Mouse (Mus musculus): ENCODE data around the gene Pi16.
"Not testable (repeated sequence)": the region's sequence is repeated elsewhere in the genome, so short reads cannot be mapped to it uniquely, and the experiment has no call there.

The Pi16 gene

GRCm38 (mm10) chr17:29330671-29331410 is 13.4 kb downstream of the Pi16 start:
- DNase-seq (ENCODE audit: low read depth): no peak

- DNase-seq (ENCODE audit: low read depth): no peak
These were observed 14.8 kb downstream of the Pi16 start for GRCm38 (mm10) chr17:29332186-29332685.

GRCm38 (mm10) chr17:29336266-29336990 is 18.9 kb downstream of the Pi16 start:
- no peak for DNase-seq (ENCODE audit: low read depth)

- DNase-seq (ENCODE audit: low read depth): no peak
These were observed 20.7 kb downstream of the Pi16 start for GRCm38 (mm10) chr17:29337979-29338823.

- DNase-seq (ENCODE audit: low read depth): no peak
These were observed 21.8 kb downstream of the Pi16 start for GRCm38 (mm10) chr17:29339170-29339768.

- DNase-seq (ENCODE audit: low read depth): no peak
These were observed 23.2 kb downstream of the Pi16 start for GRCm38 (mm10) chr17:29340406-29341261.

GRCm38 (mm10) chr17:29341591-29342003 is 24.1 kb downstream of the Pi16 start:
- DNase-seq (ENCODE audit: low read depth): no peak

GRCm38 (mm10) chr17:29342010-29342910 is 24.8 kb downstream of the Pi16 start:
- no peak for DNase-seq (ENCODE audit: low read depth)

GRCm38 (mm10) chr17:29343241-29343640 is 25.8 kb downstream of the Pi16 start:
- DNase-seq (ENCODE audit: low read depth): no peak

- DNase-seq (ENCODE audit: low read depth): no peak
These were observed 27.8 kb downstream of the Pi16 start for GRCm38 (mm10) chr17:29345272-29345671.

- no peak for DNase-seq (ENCODE audit: low read depth)
These were observed 29.1 kb downstream of the Pi16 start for GRCm38 (mm10) chr17:29346496-29347125.

- DNase-seq (ENCODE audit: low read depth): no peak
These were observed 29.7 kb downstream of the Pi16 start for GRCm38 (mm10) chr17:29347126-29347644.

GRCm38 (mm10) chr17:29347645-29348256 is 30.3 kb downstream of the Pi16 start, which contains the start of gene Mtch1:
TSS of gene Mtch1 (minus strand) at chr17:29347934.
- DNase-seq (ENCODE audit: low read depth): peak; percentile 96

GRCm38 (mm10) chr17:29348996-29349395 is 31.5 kb downstream of the Pi16 start:
- DNase-seq (ENCODE audit: low read depth): no peak

GRCm38 (mm10) chr17:29351056-29351455 is 33.6 kb downstream of the Pi16 start:
- DNase-seq (ENCODE audit: low read depth): not testable (repeated sequence)

GRCm38 (mm10) chr17:29355461-29355840 is 38.0 kb downstream of the Pi16 start:
- no peak for DNase-seq (ENCODE audit: low read depth)

GRCm38 (mm10) chr17:29355841-29356478 is 38.5 kb downstream of the Pi16 start:
- DNase-seq (ENCODE audit: low read depth): no peak

- DNase-seq (ENCODE audit: low read depth): no peak
These were observed 39.0 kb downstream of the Pi16 start for GRCm38 (mm10) chr17:29356479-29356856.

Data from c-Kit-positive CD71-positive TER-119-negative erythroid progenitor cells, embryonic 14.5 days (primary cell).